Mouse (Mus musculus) gastrocnemius, postnatal 10 days (tissue): ENCODE measurements around the gene Ralgps1. TPM values are rescaled to one million over a fixed set of nuclear protein-coding genes. Genes with fewer than 3 reads are reported as not detected.
A peak's percentile ranks its signal among the peaks of the same experiment; 100 is the strongest.
"Not testable (repeated sequence)": the region's sequence is repeated elsewhere in the genome, so short reads cannot be mapped to it uniquely, and the experiment has no call there.

ENCODE experiments used
- DNase-seq: peaks from one replicate; pipeline ENCODE4 v3.0.0; 2021; ENCODE audit warnings: mixed read lengths
- total RNA-seq, 2 experiments: library from RNA; stranded (reverse); gene quantifications; 2 replicates each; pipeline ENCODE4 v1.2.3; 2021

Ralgps1 gene
- total RNA-seq, 2 experiments from 2014 or later: 4.1 to 5.2 TPM

DNA sequence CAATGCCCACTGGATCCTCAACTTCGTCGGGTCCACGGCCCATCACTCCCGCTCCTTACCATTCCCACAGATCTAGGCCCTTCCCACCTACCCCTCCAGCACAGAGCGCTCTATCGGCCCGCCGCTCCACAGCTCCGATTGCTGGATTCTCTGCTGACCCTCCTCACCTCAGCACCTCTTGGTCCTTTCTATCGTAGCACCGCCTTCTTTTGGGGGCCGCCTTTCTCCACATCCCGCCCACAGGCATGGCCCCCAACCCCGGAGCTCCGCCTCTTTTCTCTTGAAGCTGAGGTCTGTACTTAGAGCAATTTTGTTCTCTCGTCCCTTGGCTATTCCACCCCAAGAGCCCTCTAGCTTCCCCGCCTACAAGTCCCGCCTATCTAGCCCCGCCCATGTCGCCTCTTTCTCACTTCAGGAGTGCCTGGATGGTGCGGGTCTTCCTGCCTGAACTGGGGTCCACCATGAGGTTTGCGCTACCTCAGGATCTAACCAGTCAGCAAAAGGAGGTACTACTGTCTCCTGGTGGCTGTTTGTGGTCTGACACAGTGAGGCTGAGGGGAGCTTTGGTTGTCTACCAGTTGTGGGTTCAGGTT is 239.7 kb downstream of the Ralgps1 start, which contains the start of gene Garnl3:
Gene Garnl3, minus strand, starts transcription at position 155 of the 593 bp plus-strand sequence.
- peak; percentile 52 for DNase-seq

GRCm38 (mm10) chr2:33130526-33131483 is 240.5 kb downstream of the Ralgps1 start:
- DNase-seq: peak; percentile 97

DNA sequence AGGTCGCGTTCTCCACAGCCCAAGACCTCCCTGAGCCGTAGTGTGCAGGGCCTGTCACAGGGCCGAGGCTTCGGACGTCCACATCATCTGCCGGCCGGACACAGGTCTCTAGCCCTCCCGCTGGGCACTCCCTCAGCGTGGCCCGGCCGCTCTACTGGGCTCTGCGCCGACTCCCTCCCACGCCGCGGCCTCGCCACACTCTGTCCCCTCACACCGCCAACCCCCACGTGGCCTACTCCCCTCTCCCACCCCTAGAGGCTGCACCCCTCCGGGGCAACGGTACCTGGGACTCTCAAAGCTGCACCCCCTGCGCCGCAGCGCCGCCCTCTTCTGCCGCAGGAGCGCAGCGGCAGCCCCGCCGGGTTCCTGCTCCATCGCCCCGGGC is 241.2 kb downstream of the Ralgps1 start:
- DNase-seq: no peak

GRCm38 (mm10) chr2:33129696-33130095 is 241.6 kb downstream of the Ralgps1 start:
- no peak for DNase-seq

- no peak for DNase-seq
These were observed 242.3 kb downstream of the Ralgps1 start for GRCm38 (mm10) chr2:33129005-33129404.

DNA sequence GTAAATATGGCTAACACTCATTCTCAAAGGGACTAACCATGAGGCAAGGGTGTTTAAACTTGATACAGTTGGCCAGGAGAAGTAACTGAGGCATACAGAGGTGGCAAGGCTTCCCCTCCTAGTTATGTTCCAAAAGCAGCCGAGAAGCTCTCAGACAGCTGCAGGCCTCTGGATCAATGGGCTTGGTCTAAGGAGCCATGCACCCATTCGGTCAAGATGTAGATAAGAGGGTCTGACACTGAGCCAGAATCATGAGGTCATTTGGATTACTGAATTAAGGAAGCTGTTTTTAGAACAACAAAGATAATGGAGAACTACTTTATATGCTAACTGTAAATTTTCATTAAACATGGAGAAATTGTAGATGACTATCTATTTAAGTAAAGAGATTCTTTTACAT is 244.0 kb downstream of the Ralgps1 start:
- no peak for DNase-seq

- DNase-seq: no peak
These were observed 248.4 kb downstream of the Ralgps1 start for GRCm38 (mm10) chr2:33122856-33123255.

GRCm38 (mm10) chr2:33100536-33100935 is 270.8 kb downstream of the Ralgps1 start:
- DNase-seq: no peak

GRCm38 (mm10) chr2:33097326-33097725 is 274.0 kb downstream of the Ralgps1 start:
- DNase-seq: not testable (repeated sequence)

- DNase-seq: no peak
These were observed 276.0 kb downstream of the Ralgps1 start for GRCm38 (mm10) chr2:33095221-33095671.

DNA sequence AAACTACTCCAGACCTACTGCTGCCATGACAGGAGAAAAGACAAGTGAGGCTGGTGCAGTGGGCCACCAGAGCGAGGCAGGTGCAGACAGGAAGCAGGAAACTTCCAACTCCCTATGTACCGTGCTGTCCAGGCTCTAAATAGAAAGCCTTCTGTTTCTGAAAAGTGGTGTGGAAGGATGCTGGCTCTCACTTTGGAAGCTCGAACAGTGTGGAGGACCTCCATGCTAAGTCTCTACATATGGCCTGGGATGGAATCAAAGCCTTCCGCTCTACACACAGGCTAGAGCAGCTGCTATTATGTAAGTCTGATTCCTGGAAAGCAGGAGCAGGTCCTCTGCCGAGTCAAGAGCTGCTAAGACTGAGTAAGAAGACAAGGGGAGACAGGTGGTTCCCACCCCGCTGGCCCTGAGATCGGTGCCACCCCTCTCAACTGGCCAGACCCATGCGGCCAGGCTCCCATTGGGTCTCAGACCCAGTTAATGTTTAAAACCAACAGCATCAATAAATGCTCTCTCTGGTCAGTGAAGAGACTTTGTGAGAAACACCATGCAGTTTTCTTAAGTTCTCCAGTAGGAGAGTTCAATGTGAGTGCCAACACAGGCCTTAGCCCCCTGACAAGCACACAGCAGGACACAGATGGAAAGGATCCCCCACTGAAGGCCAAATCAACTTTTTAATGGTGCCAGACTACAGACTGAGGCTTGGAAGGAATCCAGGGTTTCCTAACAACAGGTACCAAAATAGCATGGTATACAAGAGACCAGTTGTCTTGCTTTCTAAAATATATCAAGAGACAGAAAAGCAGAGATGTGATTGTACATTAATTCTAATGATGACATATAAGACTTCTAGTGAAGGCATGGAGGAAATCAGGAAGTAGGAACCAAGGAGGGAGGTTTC is 280.4 kb downstream of the Ralgps1 start:
- no peak for DNase-seq

- DNase-seq: not testable (repeated sequence)
These were observed 281.3 kb downstream of the Ralgps1 start for GRCm38 (mm10) chr2:33090033-33090400.

GRCm38 (mm10) chr2:33089356-33090032 is 281.8 kb downstream of the Ralgps1 start:
- DNase-seq: no peak

DNA sequence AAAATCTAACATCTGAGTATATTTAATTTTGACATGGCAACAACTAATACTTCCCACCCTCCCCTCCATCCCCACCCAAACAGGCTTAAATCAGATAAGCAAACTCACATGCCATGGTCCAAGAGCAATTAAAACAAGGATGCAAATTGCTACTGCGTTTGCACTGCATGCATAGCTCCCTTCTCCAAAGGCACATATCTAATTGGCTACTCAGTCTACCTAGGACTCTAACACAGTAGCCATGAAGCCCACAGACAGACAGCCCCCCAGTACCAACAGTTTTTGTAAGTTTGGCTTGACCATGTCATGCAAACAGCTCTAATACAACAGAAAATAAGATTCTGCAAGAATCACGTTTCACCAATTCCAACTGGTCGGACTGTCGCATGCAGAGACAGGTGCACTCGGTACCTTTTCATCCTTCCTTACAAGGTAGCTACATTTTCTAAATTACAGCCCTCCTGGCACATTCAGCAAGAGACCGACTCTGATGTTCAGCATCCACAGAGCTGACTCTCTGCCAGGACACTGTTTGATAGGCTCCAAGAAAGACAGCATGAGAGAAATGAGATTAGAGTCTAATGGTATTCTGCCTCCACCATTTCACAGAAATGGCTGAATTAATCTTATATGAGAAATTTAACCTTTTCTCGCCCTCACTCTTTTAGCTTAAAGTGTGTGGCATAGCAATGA is 284.5 kb downstream of the Ralgps1 start:
- no peak for DNase-seq

DNA sequence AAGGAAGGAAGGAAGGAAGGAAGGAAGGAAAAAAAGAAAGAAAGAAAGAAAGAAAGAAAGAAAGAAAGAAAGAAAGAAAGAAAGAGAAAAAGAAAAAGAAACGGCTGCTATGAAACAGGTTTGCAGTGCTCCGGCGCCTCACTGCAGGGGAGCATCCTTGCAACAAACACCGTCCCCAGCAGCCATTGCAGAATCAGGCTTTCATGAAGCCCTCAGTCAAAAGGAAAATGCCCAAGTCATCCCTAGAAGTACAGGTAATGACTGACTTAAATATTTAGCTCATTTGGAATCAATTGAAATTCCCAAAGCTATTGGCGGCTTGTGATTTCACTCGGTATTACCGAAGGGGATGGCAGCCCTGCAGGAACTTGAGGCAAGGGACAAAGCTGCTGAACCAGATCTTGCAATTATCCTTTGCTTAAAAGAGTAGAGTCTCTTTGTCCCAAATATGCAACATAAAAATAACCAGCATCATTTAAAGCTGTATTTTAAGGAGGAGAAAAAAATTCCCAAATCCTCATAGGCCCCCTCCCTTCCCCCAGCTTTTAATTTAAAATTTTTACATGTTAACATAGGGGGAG is 285.2 kb downstream of the Ralgps1 start:
- DNase-seq: no peak

DNA sequence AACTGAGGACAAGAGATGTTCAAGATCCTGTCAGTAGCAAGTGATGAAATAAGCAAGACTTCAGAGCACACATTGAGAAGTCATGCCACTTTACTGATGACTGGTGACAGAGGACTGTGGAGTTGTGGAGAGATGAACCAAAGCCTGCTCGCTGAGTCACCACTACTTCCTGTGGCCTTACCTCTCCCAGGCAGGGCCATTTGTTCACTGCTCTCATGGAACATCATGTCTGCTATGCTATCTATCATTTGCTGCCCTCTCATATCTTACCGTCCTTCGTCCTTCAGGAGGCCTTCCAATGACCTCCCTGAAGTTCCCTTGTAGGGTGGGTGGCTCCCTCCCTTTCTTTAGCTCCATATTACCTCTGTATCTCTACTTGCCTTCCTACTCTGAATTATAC is 287.1 kb downstream of the Ralgps1 start:
- no peak for DNase-seq
